Mouse (Mus musculus) liver, adult 2 months (tissue): ENCODE data around the gene AW822073.

Source experiments
- CTCF ChIP-seq: fragments of 200-500 bp; IDR thresholded peaks from 2 replicates; pipeline ENCODE4 v1.5.1; 2011; ENCODE audit warnings: low read depth, low read length, control low read depth
- POLR2A ChIP-seq: fragments of 200-500 bp; IDR thresholded peaks from 2 replicates; pipeline ENCODE4 v1.6.1; 2011; ENCODE audit warnings: low read length, control low read depth; ENCODE audit not compliant: insufficient read depth; ENCODE audit errors: extremely low read depth

- no peak for TF ChIP-seq CTCF
- TF ChIP-seq POLR2A, result no peak
Measured at GRCm38 (mm10) chr10:58220726-58221125, 4.0 kb downstream of the AW822073 start.
